ENCODE assay signal across 12 mouse cellular contexts in the genomic region with DNA sequence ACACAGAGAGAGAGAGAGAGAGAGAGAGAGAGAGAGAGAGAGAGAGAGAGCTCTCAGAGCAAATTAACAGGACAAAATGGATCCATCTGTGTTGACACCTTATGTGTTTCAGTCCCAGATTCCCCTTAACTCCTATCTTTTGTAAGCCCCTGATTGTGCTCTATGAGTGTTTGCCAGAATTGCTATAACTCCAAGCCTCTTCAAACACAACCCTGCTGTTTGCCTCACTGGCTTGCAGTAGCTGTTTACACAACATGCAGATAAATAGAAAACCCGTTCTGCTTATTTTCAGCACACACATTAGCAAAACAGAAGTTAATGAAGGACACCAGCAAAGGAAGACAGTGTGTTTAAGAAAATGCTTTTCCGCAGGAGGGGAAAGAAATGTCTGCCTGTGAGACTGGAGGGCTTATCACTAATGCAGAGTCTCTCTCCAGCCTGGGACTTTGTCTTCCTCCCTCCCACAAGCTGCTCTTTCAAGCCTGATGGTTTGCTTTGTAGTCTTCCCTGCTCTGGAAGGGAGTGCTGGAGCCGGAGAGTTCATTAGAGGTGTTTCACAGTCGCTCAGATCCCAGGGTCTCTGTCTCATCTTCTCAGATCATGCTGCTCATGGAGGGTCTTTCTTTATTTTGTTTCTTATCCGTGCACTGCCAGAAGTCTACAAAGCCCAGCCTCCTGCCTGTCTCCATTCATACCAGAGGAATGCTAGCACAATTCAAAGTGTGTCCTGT.
DNase-seq lines count a peak whose midpoint lies in the region; ATAC-seq lines count a peak whose summit lies in the region.
"Had no signal": no experiment of that assay in that cellular context is flagged by ENCODE, and none has a peak within 500 bp of the region (broad histone marks: within the 10 kb centered on the region; RNA-seq: fewer than 3 reads in every experiment).

No protein-coding gene starts in this region.

- no peak for ATAC-seq in kidney, embryonic 16.5 days (ENCODE audit: low FRiP score, low TSS enrichment)
- ATAC-seq in kidney, embryonic 15.5 days (replicated peaks; ENCODE audit: low FRiP score), result no peak
- peak; percentile 86 for ATAC-seq in midbrain, embryonic 15.5 days (replicated peaks)

- 0 out of 2 replicates have a peak overlapping the region, but pooled peaks have one; percentile 15 for H3K4me2 ChIP-seq in kidney, embryonic 16.5 days (replicated peaks; ENCODE audit: low read depth, low read length)
- H3K4me2 ChIP-seq in kidney, embryonic 15.5 days, result no peak overlapping the region
- H3K4me2 ChIP-seq in midbrain, embryonic 15.5 days, result peak overlapping the region; percentile 3; the same call in 1 of the 2 replicates
- H3K4me2 ChIP-seq: liver, embryonic 15.5 days had no signal

- 30% methylated on average over 5 of the region's 5 CpGs for WGBS in kidney, embryonic 16.5 days
- 23% methylated on average over 5 of the region's 5 CpGs for WGBS in kidney, embryonic 15.5 days
- 10% methylated on average over 5 of the region's 5 CpGs for WGBS in hindbrain, embryonic 10.5 days
- 2% methylated on average over 5 of the region's 5 CpGs for WGBS in midbrain, embryonic 15.5 days

- no peaks in the 10 kb centered on the region for H3K36me3 ChIP-seq in kidney, embryonic 16.5 days (ENCODE audit: insufficient read depth, low read length)
- no peaks in the 10 kb centered on the region for H3K36me3 ChIP-seq in kidney, embryonic 15.5 days
- H3K36me3 ChIP-seq in hindbrain, embryonic 10.5 days, result no peaks in the 10 kb centered on the region
- H3K36me3 ChIP-seq in midbrain, embryonic 15.5 days (replicated peaks), result no peaks in the 10 kb centered on the region
- H3K36me3 ChIP-seq: liver, embryonic 15.5 days had no signal

- H3K4me3 ChIP-seq in kidney, embryonic 16.5 days (ENCODE audit: low read length), result no peak overlapping the region
- H3K4me3 ChIP-seq in kidney, embryonic 15.5 days (replicated peaks), result no peak overlapping the region
- H3K4me3 ChIP-seq in hindbrain, embryonic 10.5 days, result no peak overlapping the region; the same call in 1 of the 2 replicates
- H3K4me3 ChIP-seq in midbrain, embryonic 15.5 days, result no peak overlapping the region
- H3K4me3 ChIP-seq: liver, embryonic 15.5 days had no signal

- H3K4me1 ChIP-seq in kidney, embryonic 16.5 days (ENCODE audit: insufficient read depth, low read length), result peaks cover 28% of the 10 kb centered on the region
- peaks cover 28% of the 10 kb centered on the region for H3K4me1 ChIP-seq in kidney, embryonic 15.5 days
- H3K4me1 ChIP-seq in hindbrain, embryonic 10.5 days (replicated peaks), result peaks cover 36% of the 10 kb centered on the region
- peaks cover 25% of the 10 kb centered on the region for H3K4me1 ChIP-seq in midbrain, embryonic 15.5 days
- H3K4me1 ChIP-seq: liver, embryonic 15.5 days had no signal

- no peaks in the 10 kb centered on the region for H3K9me3 ChIP-seq in kidney, embryonic 16.5 days (ENCODE audit: low read length)
- no peaks in the 10 kb centered on the region for H3K9me3 ChIP-seq in kidney, embryonic 15.5 days (replicated peaks)
- no peaks in the 10 kb centered on the region for H3K9me3 ChIP-seq in hindbrain, embryonic 10.5 days
- no peaks in the 10 kb centered on the region for H3K9me3 ChIP-seq in midbrain, embryonic 15.5 days
- H3K9me3 ChIP-seq: liver, embryonic 15.5 days had no signal

- no peaks in the 10 kb centered on the region for H3K27me3 ChIP-seq in kidney, embryonic 16.5 days (ENCODE audit: insufficient read depth, low read length)
- H3K27me3 ChIP-seq in kidney, embryonic 15.5 days, result no peaks in the 10 kb centered on the region
- H3K27me3 ChIP-seq in hindbrain, embryonic 10.5 days (ENCODE audit: insufficient read depth, poor library complexity, severe bottlenecking), result 0 out of 2 replicates have a peak, but pooled peaks cover 3% of the 10 kb centered on the region
- no peaks in the 10 kb centered on the region for H3K27me3 ChIP-seq in midbrain, embryonic 15.5 days (replicated peaks)
- H3K27me3 ChIP-seq: CH12.LX; liver, embryonic 15.5 days had no signal

- DNase-seq in embryo, embryonic 9.5 days (ENCODE audit: extremely low spot score), result peak; percentile 61
- peak; percentile 45 for DNase-seq in hindbrain, embryonic 10.5 days (ENCODE audit: low spot score)
- DNase-seq in left cerebral cortex, postnatal 4 days, result no peak
- DNase-seq in left cerebral cortex, adult 9 months (ENCODE audit: low spot score in 2 of 2), result no peak
- no peak for DNase-seq in left cerebral cortex, postnatal 25 days (ENCODE audit: low spot score in 2 of 2)
- DNase-seq: cerebellum, adult 11-12 months; thymus, adult 18-20 months had no signal

- H3K9ac ChIP-seq in kidney, embryonic 16.5 days (replicated peaks; ENCODE audit: low read length), result no peak overlapping the region; the same call in 1 of the 2 replicates
- H3K9ac ChIP-seq in kidney, embryonic 15.5 days, result no peak overlapping the region
- no peak overlapping the region for H3K9ac ChIP-seq in midbrain, embryonic 15.5 days
- H3K9ac ChIP-seq: liver, embryonic 15.5 days had no signal

- intact Hi-C loops in left cerebral cortex, postnatal 4 days (cut with DNase I), result no loop called here
- intact Hi-C loops in left cerebral cortex, postnatal 25 days (cut with DNase I), result no loop called here

- H3K27ac ChIP-seq in kidney, embryonic 16.5 days (ENCODE audit: low read length), result 0 out of 2 replicates have a peak overlapping the region, but pooled peaks have one; percentile 29
- H3K27ac ChIP-seq in kidney, embryonic 15.5 days, result no peak overlapping the region
- H3K27ac ChIP-seq in hindbrain, embryonic 10.5 days, result peak overlapping the region; percentile 87
- H3K27ac ChIP-seq in midbrain, embryonic 15.5 days, result peak overlapping the region; percentile 66
- H3K27ac ChIP-seq: liver, embryonic 15.5 days had no signal

Comparison
In these comparisons a context has a peak if more than half of its experiments do, and no peak if none do; other contexts are left out.
1. DNase-seq: peak in embryo, embryonic 9.5 days (single experiment) and hindbrain, embryonic 10.5 days (single experiment); none in left cerebral cortex, postnatal 4 days (single experiment), left cerebral cortex, adult 9 months (0 of 2) and left cerebral cortex, postnatal 25 days (0 of 2).